Mouse (Mus musculus): Measurements from ENCODE around the gene Ccnd3. TPM values are rescaled to one million over a fixed set of nuclear protein-coding genes. Genes with fewer than 3 reads are reported as not detected.
"Not testable (repeated sequence)": the region's sequence is repeated elsewhere in the genome, so short reads cannot be mapped to it uniquely, and the experiment has no call there.

Ccnd3 gene
- polyA plus RNA-seq, 1 experiment from 2014 or later, result 412 TPM

DNA sequence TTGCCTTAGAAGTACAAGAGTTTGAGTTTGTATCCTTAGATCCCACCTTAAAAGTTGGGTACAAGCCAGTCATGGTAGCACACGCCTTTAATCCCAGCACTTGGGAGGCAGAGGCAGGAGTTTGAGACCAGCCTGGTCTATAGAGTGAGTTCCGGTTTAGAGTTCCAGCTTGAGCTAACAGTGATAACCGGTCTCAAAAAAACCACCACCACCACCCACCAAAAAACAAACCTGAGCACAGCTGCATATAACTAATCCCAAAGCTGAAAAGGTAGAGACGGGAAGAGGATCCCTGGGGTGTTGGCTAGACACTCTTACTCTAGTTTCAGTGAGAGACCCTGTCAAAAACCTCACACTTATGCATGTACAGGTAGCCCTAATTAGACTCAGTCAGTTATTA is 111.8 kb downstream of the Ccnd3 start:
- WGBS, result 92% methylated on average over 4 of the region's 4 CpGs
- no peaks in the 10 kb centered on the region for H3K9me3 ChIP-seq (replicated peaks; ENCODE audit: control insufficient read depth, low read length)
- H3K27ac ChIP-seq (ENCODE audit: low read length), result no peak overlapping the region
- H3K36me3 ChIP-seq (ENCODE audit: control insufficient read depth, insufficient read depth), result peaks cover 26% of the 10 kb centered on the region; the same call in 1 of the 2 replicates
- H3K4me2 ChIP-seq (ENCODE audit: low read depth, low read length), result no peak overlapping the region
- H3K4me1 ChIP-seq (ENCODE audit: control insufficient read depth, insufficient read depth, low read length), result peaks cover 11% of the 10 kb centered on the region
- no peaks in the 10 kb centered on the region for H3K27me3 ChIP-seq (ENCODE audit: control insufficient read depth, insufficient read depth, low read length)
- H3K9ac ChIP-seq (ENCODE audit: low read length), result no peak overlapping the region
- ATAC-seq (replicated peaks; ENCODE audit: extremely low read depth, insufficient read depth, low FRiP score), result no peak
- no peak overlapping the region for H3K4me3 ChIP-seq (ENCODE audit: low read length)

DNA sequence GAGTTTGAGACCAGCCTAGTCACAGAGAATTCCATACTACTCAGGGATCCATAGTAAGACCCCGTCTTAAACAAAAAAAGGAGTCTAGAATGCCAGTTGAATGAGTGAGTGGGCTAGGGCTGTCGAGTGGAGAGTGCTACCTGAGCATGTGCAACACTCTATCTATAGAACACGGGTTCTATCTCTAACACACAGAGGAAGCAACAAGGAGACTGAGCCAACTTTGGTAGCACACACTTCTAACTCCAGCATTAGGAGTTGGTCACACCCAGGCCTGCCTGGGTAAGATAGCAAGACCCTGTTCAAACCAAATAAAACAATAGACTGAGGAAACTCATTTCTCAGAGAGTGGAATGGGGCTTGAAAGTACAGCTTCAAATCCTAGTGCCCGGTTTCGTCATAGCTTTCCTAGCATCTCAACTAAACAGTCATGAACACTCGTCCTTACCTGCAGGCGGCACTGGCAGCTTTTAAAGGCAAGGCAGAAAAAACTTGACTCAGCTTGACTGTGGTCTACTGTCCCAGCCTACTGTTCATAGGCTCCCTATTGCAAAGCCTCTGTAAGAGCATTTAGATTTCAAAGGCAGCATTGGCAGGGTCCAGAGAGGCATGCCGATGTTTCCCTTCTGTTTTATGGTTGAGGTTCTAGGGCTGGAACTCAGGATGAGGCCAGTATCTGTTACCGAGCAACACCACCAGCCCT is 112.9 kb downstream of the Ccnd3 start:
- H3K4me3 ChIP-seq (ENCODE audit: low read length), result no peak overlapping the region
- no peaks in the 10 kb centered on the region for H3K27me3 ChIP-seq (ENCODE audit: control insufficient read depth, insufficient read depth, low read length)
- H3K9ac ChIP-seq (ENCODE audit: low read length), result no peak overlapping the region
- peaks cover 32% of the 10 kb centered on the region for H3K36me3 ChIP-seq (ENCODE audit: control insufficient read depth, insufficient read depth)
- peaks cover 3% of the 10 kb centered on the region for H3K4me1 ChIP-seq (ENCODE audit: control insufficient read depth, insufficient read depth, low read length)
- H3K4me2 ChIP-seq (ENCODE audit: low read depth, low read length), result no peak overlapping the region
- ATAC-seq (replicated peaks; ENCODE audit: extremely low read depth, insufficient read depth, low FRiP score), result no peak
- WGBS, result 89% methylated on average over 9 of the region's 9 CpGs
- H3K9me3 ChIP-seq (replicated peaks; ENCODE audit: control insufficient read depth, low read length), result no peaks in the 10 kb centered on the region
- H3K27ac ChIP-seq (ENCODE audit: low read length), result no peak overlapping the region

DNA sequence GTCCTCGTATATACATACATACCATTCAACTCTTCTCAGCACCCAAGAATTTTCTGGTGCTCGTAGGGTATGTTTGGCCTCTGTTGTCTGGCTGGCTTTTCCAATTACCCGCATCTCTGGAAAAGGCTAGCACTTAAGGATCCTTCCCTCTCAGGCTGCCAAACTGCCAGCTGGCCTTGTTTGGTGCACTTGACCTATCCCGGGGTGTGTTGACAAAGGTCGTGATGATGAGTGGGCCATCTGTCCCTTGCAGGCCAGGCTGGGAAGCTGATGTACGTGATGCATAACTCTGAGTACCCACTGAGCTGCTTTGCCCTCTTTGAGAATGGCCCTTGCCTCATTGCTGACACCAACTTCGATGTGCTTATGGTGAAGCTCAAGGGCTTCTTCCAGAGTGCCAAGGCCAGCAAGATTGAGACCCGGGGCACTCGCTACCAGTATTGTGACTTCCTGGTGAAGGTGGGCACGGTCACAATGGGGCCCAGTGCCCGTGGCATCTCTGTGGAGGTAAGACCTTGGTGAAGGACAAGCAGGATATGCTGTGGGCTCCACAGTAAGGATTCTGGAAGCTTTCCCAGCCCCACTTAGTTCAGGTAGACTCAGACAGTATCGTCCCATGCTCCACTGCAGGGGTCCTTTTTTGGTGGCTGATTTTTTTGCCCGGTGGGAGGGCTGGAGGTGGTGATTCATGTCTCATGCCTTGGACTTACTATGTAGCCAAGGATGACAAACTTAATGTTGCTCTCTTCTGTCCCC is 113.9 kb downstream of the Ccnd3 start:
- no peaks in the 10 kb centered on the region for H3K9me3 ChIP-seq (replicated peaks; ENCODE audit: control insufficient read depth, low read length)
- WGBS, result 86% methylated on average over 13 of the region's 13 CpGs
- no peak overlapping the region for H3K4me3 ChIP-seq (ENCODE audit: low read length)
- H3K4me1 ChIP-seq (ENCODE audit: control insufficient read depth, insufficient read depth, low read length), result no peaks in the 10 kb centered on the region
- H3K27ac ChIP-seq (ENCODE audit: low read length), result no peak overlapping the region
- H3K36me3 ChIP-seq (ENCODE audit: control insufficient read depth, insufficient read depth), result peaks cover 35% of the 10 kb centered on the region
- ATAC-seq (replicated peaks; ENCODE audit: extremely low read depth, insufficient read depth, low FRiP score), result no peak
- no peaks in the 10 kb centered on the region for H3K27me3 ChIP-seq (ENCODE audit: control insufficient read depth, insufficient read depth, low read length)
- H3K9ac ChIP-seq (ENCODE audit: low read length), result no peak overlapping the region
- no peak overlapping the region for H3K4me2 ChIP-seq (ENCODE audit: low read depth, low read length)

DNA sequence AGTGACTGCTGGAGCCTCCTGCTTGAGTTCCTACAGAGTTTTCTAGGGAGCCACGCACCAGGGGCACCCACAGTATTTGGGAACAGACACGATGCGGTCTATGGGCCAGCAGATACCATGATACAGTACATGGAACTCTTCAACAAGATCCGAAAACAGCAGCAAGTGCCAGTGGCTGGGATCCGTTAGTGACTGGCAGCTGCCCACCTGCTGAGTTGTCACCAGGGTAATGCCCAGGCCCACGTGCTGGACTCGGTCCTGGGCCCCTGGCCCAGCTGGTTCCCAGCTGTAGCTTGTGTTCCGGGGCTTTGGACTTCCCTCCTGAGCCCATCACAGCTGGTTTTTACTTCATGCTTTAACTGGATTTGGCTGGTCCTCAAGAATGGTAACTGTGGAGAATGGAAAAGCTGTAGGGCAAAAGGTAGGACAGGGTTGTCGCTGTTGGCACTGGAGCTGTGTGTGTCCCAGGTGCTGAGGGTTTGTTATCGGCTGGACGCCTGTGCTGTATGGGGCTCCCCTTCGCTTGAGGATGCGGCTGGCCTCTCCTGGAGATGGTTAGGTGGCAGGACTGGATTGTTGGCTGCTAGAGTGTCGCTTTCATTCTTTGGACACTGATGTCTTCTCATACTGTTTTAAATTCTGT is 118.2 kb downstream of the Ccnd3 start:
- H3K36me3 ChIP-seq (ENCODE audit: control insufficient read depth, insufficient read depth), result peaks cover 29% of the 10 kb centered on the region
- WGBS, result 93% methylated on average over 14 of the region's 14 CpGs
- no peaks in the 10 kb centered on the region for H3K27me3 ChIP-seq (ENCODE audit: control insufficient read depth, insufficient read depth, low read length)

DNA sequence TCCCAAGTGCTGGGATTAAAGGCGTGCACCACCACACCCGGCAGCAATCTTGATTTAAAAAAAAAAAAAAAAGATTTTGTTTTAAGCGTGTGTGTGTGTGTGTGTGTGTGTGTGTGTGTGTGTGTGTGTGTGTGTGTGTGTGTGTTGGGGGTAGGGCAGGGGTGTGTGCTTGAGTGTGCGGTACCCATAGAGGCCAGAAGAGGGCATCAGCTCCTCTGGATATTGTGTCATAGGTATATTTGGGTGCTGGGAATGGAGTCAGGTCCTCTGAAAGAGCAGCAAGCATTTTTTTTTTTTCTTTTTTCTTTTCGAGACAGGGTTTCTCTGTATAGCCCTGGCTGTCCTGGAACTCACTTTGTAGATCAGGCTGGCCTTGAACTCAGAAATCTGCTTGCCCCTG is 119.7 kb downstream of the Ccnd3 start:
- not testable (repeated sequence) for H3K27ac ChIP-seq (ENCODE audit: low read length); H3K27me3 ChIP-seq (ENCODE audit: control insufficient read depth, insufficient read depth, low read length); H3K9me3 ChIP-seq (replicated peaks; ENCODE audit: control insufficient read depth, low read length); H3K4me2 ChIP-seq (ENCODE audit: low read depth, low read length); H3K4me1 ChIP-seq (ENCODE audit: control insufficient read depth, insufficient read depth, low read length); H3K4me3 ChIP-seq (ENCODE audit: low read length); ATAC-seq (replicated peaks; ENCODE audit: extremely low read depth, insufficient read depth, low FRiP score); H3K9ac ChIP-seq (ENCODE audit: low read length)
- H3K36me3 ChIP-seq (ENCODE audit: control insufficient read depth, insufficient read depth), result peaks cover 28% of the 10 kb centered on the region
- 90% methylated on average over 5 of the region's 5 CpGs for WGBS

More for the DNA sequence above, 118.2 kb downstream of the Ccnd3 start:
- H3K27ac ChIP-seq (ENCODE audit: low read length), result no peak overlapping the region
- H3K4me3 ChIP-seq (ENCODE audit: low read length), result no peak overlapping the region
- H3K4me1 ChIP-seq (ENCODE audit: control insufficient read depth, insufficient read depth, low read length), result peaks cover 1% of the 10 kb centered on the region; the same call in 1 of the 2 replicates
- no peaks in the 10 kb centered on the region for H3K9me3 ChIP-seq (replicated peaks; ENCODE audit: control insufficient read depth, low read length)
- no peak overlapping the region for H3K4me2 ChIP-seq (ENCODE audit: low read depth, low read length)
- no peak overlapping the region for H3K9ac ChIP-seq (ENCODE audit: low read length)
- ATAC-seq (replicated peaks; ENCODE audit: extremely low read depth, insufficient read depth, low FRiP score), result no peak

DNA sequence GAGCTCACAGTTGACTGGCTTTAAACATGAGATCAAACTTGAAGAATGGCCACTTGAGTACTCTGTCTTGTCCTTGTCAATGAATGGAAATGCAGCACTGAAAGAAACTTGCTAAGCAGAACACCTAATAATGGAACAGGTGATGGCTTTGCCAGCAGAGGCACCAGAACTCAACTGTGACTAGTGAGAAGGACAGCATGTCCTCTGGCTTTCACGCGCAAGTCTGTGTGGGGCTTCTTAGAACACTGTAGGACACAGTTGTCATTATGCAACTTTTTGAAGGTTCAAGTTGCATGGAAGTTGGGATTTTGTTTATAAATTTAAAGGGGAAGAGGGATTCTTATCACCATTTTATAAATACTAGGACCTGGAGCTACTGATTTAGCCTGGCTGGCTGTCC is 120.2 kb downstream of the Ccnd3 start:
- Histone ChIP-seq H3K9ac (ENCODE audit: low read length) (no peak overlapping the region), H3K36me3 (ENCODE audit: control insufficient read depth, insufficient read depth) (peaks cover 28% of the 10 kb centered on the region), H3K4me1 (ENCODE audit: control insufficient read depth, insufficient read depth, low read length) (peaks cover 8% of the 10 kb centered on the region), H3K4me2 (ENCODE audit: low read depth, low read length) (no peak overlapping the region), H3K4me3 (ENCODE audit: low read length) (no peak overlapping the region), H3K27ac (ENCODE audit: low read length) (no peak overlapping the region), H3K9me3 (replicated peaks; ENCODE audit: control insufficient read depth, low read length) (no peaks in the 10 kb centered on the region), H3K27me3 (ENCODE audit: control insufficient read depth, insufficient read depth, low read length) (no peaks in the 10 kb centered on the region)
- WGBS, result 96% methylated on average over 2 of the region's 2 CpGs
- no peak for ATAC-seq (replicated peaks; ENCODE audit: extremely low read depth, insufficient read depth, low FRiP score)

DNA sequence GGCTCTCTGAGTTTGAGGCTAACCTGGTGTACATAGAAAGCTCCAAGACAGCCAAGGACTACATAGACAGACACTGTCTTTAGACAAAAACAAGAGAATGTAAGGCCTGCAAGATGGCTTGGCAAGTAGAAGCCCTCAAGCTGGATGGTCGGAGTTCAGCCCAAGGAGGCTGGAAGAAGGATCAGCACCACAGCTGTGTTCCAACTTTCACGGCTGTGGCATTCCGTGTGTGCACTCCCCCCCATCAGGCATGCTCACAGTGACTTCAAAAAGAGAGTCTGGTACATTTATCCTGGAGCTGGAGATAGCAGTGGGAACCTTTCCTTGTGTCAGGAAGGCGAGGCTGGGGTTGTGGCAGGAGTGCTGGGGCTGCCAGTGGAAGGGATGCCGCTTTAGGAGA is 121.2 kb downstream of the Ccnd3 start:
- no peak overlapping the region for H3K4me2 ChIP-seq (ENCODE audit: low read depth, low read length)
- no peak overlapping the region for H3K9ac ChIP-seq (ENCODE audit: low read length)
- H3K4me3 ChIP-seq (ENCODE audit: low read length), result no peak overlapping the region
- no peaks in the 10 kb centered on the region for H3K27me3 ChIP-seq (ENCODE audit: control insufficient read depth, insufficient read depth, low read length)
- no peak for ATAC-seq (replicated peaks; ENCODE audit: extremely low read depth, insufficient read depth, low FRiP score)
- peaks cover 15% of the 10 kb centered on the region for H3K4me1 ChIP-seq (ENCODE audit: control insufficient read depth, insufficient read depth, low read length)
- no peaks in the 10 kb centered on the region for H3K9me3 ChIP-seq (replicated peaks; ENCODE audit: control insufficient read depth, low read length)
- peaks cover 27% of the 10 kb centered on the region for H3K36me3 ChIP-seq (ENCODE audit: control insufficient read depth, insufficient read depth)
- 89% methylated on average over 5 of the region's 5 CpGs for WGBS
- no peak overlapping the region for H3K27ac ChIP-seq (ENCODE audit: low read length)

DNA sequence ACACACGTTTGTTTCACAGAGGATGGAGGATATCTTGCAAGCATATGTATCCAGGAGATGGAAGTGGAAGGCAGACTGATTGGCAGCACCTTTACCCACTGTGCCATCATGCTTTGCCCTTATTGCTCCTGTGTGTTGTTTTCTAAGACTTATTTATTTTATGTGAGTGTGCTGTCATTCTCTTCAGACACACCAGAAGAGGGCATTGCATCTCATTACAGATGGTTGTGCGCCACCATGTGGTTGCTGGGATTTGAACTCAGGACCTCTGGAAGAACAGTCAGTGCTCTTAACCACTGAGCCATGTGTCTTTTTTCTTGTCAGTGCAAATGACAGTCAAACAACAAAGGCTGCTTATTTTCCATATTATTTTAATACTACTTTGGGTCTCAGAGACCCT is 122.9 kb downstream of the Ccnd3 start:
- Histone ChIP-seq H3K27me3 (ENCODE audit: control insufficient read depth, insufficient read depth, low read length) (no peaks in the 10 kb centered on the region), H3K4me1 (ENCODE audit: control insufficient read depth, insufficient read depth, low read length) (peaks cover 15% of the 10 kb centered on the region), H3K36me3 (ENCODE audit: control insufficient read depth, insufficient read depth) (peaks cover 21% of the 10 kb centered on the region), H3K9me3 (replicated peaks; ENCODE audit: control insufficient read depth, low read length) (no peaks in the 10 kb centered on the region), H3K27ac (ENCODE audit: low read length) (no peak overlapping the region), H3K4me2 (ENCODE audit: low read depth, low read length) (no peak overlapping the region; the same call in 1 of the 2 replicates), H3K9ac (ENCODE audit: low read length) (no peak overlapping the region), H3K4me3 (ENCODE audit: low read length) (no peak overlapping the region)
- no peak for ATAC-seq (replicated peaks; ENCODE audit: extremely low read depth, insufficient read depth, low FRiP score)
- WGBS, result 64% methylated on average over 2 of the region's 2 CpGs

Data from heart, embryonic 16.5 days (tissue).